Mouse (Mus musculus): ENCODE measurements around the gene Sh3bp4.

The Sh3bp4 gene

DNA sequence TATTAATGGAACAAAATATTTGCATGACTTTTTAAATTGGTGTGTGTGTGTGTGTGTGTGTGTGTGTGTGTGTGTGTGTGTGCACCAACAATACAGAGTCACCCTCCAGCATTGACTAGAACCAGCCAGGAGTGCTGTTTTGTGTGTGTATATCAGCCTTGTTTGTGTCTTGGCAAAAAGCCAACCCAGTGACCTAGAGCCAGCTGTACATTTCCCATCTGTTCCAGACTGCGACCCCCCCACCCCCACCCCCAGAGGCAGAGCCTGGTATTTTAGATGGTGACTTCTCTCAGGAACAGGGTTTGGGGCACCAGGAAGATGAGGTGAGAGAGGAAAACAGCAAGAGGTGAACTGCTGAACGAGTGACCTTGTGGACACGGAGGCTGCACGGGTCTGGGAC lies 24.2 kb downstream of the Sh3bp4 start:
- no peak for DNase-seq

DNA sequence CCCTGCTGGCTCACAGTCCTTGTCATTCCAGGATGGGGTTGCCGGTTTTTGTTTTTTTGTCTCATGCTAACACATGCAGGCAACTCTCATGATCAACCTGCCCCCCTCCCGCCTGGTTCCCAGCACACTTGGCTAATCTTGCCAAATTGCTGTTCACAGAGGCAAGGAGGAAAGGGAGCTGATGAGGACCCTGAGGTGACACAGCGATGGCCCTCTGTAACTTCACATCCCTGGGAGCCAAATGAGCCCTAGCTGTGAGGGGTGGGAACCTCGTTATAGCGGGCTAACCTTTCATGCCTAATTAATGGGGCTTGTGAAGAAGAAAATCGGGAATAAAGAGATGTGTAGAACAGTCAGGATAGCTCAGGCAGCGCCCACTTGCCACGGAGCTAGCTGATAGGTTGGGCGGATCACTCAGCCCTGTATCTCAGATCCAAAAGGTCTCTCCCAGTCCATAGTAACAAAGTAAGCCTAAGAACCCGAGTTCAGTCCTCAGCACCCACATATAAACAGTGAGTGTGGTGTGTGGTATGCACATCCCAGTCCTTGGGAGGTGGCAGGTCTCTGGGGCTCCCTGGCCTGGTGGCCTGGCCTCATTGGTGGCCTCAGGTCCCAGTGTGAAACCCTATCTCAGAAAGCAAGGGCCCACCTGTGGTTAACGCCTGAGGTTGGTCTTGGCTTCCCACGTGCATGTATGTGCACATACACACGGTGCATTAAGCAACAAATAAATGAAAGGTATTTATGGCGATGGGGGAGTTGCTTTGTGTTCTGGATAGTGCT lies 25.6 kb downstream of the Sh3bp4 start:
- no peak for DNase-seq

- DNase-seq = no peak
Measured at GRCm38 (mm10) chr1:89102231-89103003, 32.2 kb downstream of the Sh3bp4 start.

DNA sequence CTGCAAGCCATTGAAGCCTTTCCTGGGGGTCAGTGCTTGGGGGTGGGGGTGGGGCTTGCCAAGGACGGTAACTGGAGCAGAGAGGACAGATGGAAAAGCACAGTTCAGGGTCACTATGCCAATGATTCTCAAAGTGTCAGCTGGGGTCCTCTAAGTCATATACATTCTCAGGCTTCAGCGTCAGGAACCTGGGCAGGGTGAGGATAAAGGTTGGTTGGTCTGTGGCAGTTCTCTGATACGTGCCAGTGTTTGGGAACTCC lies 32.7 kb downstream of the Sh3bp4 start:
- DNase-seq = no peak

GRCm38 (mm10) chr1:89103505-89103904 lies 33.3 kb downstream of the Sh3bp4 start:
- no peak for DNase-seq

GRCm38 (mm10) chr1:89104066-89104765 lies 34.0 kb downstream of the Sh3bp4 start:
- peak in 1 of 2 experiments; percentile 58 for DNase-seq

- DNase-seq = no peak
Measured at GRCm38 (mm10) chr1:89105891-89106830, 35.9 kb downstream of the Sh3bp4 start.

DNA sequence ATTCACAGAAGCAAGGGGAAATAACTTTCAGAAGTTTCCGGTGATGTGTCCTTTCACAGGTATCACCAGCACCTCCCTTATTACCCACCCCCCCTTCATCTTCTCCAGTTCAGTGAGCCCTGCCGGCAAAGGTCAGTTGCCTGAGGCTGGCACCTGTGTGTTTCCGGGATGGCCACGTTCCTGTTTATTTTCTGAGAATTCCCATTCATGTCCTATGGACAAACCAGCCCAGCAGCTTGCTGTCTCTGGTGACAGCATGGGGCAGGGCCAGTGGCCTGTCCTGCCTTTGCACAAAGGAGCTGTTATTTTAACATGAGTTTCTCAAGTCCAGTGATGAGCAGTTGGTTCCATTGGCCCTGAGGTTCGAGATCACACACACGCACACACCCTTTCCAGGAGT lies 37.3 kb downstream of the Sh3bp4 start:
- no peak for DNase-seq

GRCm38 (mm10) chr1:89108340-89108896 lies 38.2 kb downstream of the Sh3bp4 start:
- DNase-seq = peak; percentile 69 to 83

- DNase-seq = no peak
Measured at GRCm38 (mm10) chr1:89109767-89110166, 39.6 kb downstream of the Sh3bp4 start.

DNA sequence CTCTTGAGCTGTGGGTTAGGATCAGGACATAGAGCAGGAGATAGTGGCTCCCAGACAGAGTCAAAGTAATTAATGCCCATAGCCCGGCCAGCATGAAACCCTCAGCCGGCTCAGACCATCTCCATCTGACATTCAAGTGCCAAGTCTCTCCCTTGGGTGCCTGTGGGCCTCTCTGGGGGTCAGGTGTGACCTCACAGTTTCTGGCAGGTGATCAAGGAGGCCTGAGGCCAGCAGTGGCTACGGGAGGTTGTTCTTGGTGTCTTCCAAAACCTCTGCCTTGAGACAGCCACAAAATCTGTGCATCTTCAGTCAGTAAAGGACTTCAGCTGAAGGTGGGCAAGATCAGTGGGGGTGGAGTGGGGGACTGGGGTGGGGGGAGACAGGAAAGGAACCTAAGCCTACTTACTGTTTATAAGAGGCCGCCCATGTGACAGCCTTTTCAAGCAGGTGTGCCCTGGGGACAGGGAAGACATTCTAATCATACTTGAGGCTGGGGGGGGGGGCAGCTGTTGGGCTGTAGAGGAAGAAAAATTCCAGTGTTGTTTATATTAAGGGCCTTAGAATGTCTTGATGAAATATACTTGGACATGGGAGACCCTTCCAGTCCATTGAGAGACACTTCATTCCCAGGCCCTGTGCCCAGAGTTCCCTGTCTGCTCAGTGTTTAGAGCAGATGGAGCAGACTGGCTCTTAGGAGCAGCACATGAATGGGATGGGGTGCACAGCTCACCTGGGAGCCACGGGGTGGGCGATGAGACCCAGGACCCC lies 40.7 kb downstream of the Sh3bp4 start:
- DNase-seq = no peak

DNA sequence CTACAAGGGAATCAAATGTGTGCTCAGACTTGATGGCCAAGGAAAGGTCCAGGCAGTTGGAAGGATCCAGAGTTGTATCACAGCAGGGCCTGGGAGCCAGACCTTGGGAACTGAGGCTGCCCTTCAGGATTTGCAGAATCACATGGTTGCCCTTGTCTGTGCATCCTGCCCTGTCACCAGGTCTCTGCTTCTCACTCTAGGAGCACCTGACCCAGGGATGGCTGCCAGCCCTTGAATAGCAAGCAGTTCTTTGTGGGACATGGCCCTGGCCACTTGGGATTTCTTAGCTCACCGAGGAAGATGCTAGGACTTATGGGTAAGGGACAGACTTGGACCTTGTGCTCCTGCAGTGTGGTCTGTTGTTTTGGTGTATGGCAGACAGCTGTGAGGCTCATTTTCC lies 42.3 kb downstream of the Sh3bp4 start:
- DNase-seq = no peak

GRCm38 (mm10) chr1:89113731-89114130 lies 43.5 kb downstream of the Sh3bp4 start:
- DNase-seq = no peak

DNA sequence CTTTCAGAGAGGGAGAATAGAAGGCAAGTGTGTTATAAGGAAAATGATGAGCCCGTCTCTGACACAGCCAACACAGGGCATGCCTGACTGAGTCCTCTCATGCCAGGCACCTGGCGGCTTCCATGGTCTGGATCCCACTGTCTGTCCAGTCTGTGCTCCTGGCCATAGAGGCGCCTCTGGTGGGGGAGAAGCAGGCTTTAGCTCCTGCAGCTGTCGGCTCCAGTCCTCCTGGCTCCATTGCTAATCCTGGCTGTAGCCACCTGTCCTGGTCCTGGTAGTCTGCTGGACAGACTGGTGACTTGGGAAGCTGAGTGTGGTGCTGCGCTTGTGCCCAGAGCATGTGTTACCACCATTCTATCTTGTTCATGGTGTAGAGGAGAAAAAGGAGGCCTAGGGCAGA lies 46.8 kb downstream of the Sh3bp4 start:
- DNase-seq = no peak

DNA sequence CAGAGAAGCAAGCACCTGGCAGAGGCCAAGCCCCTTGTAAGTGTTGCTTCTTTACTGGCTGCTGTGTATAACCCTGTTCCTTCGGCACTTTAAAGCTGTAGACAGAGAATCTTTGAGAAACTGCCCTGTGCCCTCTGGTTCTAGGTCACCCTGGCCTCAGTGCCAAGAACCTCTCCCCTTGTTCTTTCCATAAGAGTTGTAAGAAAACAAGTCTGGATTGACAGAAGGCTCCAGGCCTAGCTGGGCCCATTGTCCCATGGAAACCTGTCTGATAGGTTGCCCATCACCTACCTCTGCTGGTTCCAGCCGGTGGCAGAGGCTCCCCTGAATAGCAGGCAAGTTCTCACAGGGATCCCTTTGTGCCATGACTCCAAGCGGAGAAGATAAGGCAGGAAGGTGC lies 47.9 kb downstream of the Sh3bp4 start:
- DNase-seq = no peak

GRCm38 (mm10) chr1:89118836-89119235 lies 48.6 kb downstream of the Sh3bp4 start:
- no peak for DNase-seq

- DNase-seq = no peak
Measured at GRCm38 (mm10) chr1:89120290-89120689, 50.1 kb downstream of the Sh3bp4 start.

DNA sequence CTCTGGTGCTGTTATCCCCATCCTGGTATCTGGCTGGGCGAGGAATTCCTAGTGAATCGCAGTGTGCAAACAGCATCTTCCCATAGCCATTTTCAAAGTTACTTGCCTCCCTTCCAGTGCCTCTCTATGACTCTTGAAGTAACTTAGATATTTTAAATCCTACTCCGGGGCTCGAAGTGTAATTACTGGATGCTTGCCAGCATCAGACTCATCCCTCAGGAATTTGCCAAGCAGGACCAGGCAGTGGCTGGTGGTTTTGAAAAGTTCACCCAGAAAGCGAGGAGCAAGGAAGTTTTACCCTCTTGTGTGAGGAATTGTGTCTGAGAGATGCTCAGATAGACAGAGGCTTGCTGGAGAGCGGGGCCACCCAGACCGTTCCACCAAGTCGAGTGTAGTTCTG lies 51.3 kb downstream of the Sh3bp4 start:
- DNase-seq = no peak

DNA sequence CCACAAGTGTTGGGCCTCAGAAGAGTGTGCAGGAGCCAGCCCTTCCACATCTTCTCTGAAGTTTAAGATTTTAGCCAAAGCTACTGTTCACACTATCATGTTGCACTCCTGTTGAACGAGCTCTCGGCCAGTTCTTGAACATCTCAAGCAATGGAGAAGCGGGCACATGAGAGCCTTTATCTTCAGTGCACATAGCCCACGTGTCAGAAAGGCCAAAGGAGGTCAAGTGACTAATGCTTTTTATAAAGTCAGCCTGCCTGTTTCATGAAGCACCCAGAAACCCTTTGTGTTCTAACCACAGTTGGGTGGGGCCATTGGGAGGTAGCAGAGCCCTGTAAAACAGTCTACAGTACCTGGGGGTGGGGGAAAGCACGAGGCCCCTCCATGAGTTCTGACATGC lies 52.2 kb downstream of the Sh3bp4 start:
- no peak for DNase-seq

DNA sequence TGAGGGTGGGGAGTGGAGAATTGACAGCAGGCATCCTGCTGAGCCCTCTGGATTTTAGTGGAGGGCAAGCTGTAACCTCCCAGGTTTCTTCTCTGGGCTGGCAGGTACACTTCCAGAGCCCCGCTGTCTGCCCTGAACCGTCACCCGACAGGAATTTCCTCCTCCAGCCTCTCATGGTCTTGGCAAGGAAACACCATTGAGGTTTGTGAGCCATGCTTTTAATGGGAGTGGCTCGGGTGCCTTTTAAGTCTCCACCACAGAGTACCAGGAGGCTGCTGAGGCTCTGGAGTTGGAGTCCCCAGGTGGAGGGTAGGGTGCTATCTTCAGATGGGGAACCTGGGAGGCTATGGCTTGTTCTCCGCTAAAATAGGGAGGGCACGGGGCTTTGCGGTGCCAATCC lies 53.9 kb downstream of the Sh3bp4 start:
- DNase-seq = no peak

DNA sequence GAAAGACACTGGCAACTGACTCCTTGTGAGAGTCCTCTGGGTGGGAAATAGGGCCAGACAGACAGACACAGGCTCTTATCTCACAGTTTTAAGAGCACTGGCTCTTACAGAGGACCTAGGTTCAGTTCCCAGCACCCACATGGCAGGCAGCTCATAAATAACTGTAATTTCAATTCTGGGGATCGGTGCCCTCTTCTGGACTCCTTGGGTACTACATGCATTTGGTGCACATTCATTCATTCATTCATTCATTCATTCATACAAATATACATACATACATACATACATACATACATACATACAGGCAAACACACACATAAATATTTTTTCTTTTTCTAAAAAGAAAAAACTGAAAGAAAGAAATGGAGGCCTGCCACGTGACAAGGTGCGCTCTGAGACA lies 56.9 kb downstream of the Sh3bp4 start:
- DNase-seq = no peak

DNA sequence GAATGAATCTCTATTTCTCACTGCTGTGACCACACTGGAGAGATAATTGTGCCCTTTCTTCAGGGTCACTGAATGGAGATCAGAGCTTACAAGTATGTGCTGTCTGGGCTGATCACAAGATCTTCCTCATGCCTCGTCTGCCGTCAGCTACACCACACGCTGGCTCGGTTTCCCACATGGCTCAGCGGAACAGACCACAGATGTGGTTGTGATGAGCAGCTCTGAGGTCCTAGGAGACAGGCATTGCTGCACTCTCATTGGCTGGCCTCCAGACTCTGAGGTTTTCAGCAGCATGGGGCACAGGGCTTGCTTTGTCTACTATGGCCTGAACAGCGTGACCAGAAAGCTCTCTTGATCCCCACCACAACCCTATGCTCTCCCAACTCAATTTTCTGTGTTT lies 60.2 kb downstream of the Sh3bp4 start:
- no peak for DNase-seq
